Mouse (Mus musculus) C2C12 (cell line): ENCODE measurements at regions not wholly inside any gene's neighbourhood (a gene's known extent, or its start where the extent isn't known, plus 50 kb on each side); places are given as distances from the start of the nearest gene placed in this dataset.

Experiments used
- CTCF ChIP-seq: IDR thresholded peaks from one replicate; pipeline ENCODE4 v1.5.1; 2011; ENCODE audit not compliant: control insufficient read depth, insufficient read depth, insufficient read length
- MAX ChIP-seq: IDR thresholded peaks from one replicate; pipeline ENCODE4 v1.6.1; 2011; ENCODE audit warnings: mild to moderate bottlenecking, control low read depth

- no peak for TF ChIP-seq MAX
- TF ChIP-seq CTCF = no peak
These were observed 417.9 kb downstream of the Brinp1 start for GRCm38 (mm10) chr4:68536254-68536653.
